Mouse (Mus musculus) olfactory bulb, adult 2 months (tissue): ENCODE measurements around the gene Reps1.

ENCODE experiments used
- CTCF ChIP-seq: fragments of 200-500 bp; IDR thresholded peaks from 2 replicates; pipeline ENCODE4 v1.5.1; 2012; ENCODE audit warnings: low read depth, mild to moderate bottlenecking, low read length, moderate library complexity; ENCODE audit not compliant: insufficient read depth
- POLR2A ChIP-seq: fragments of 200-500 bp; IDR thresholded peaks from 2 replicates; pipeline ENCODE4 v1.6.1; 2012; ENCODE audit warnings: mild to moderate bottlenecking, low read depth, low read length, moderate library complexity; ENCODE audit not compliant: insufficient read depth

- TF ChIP-seq CTCF = no peak
- no peak for TF ChIP-seq POLR2A
Measured at GRCm38 (mm10) chr10:18021576-18022311, 33.9 kb upstream of the Reps1 start.
